Mouse (Mus musculus): ENCODE measurements around the gene Cltb. TPM values are rescaled to one million over a fixed set of nuclear protein-coding genes. Genes with fewer than 3 reads are reported as not detected.

The Cltb gene
- total and polyA plus RNA-seq, 2 experiments from 2014 or later, result 32.1 to 66.0 TPM

GRCm38 (mm10) chr13:54585831-54586230, 25.3 kb downstream of the Cltb start:
- TF ChIP-seq CTCF (IDR thresholded peaks at IDR 0.05; ENCODE audit: low read depth) (no peak), EP300 (IDR thresholded peaks at IDR 0.05; ENCODE audit: low read depth) (no peak)
- Histone ChIP-seq H3K9ac (replicated peaks; ENCODE audit: low read depth, low read length) (no peak overlapping the region), H3K27me3 (ENCODE audit: control insufficient read depth, insufficient read depth, low read length) (no peaks in the 10 kb centered on the region), H3K27ac (ENCODE audit: low read depth) (no peak overlapping the region), H3K36me3 (replicated peaks; ENCODE audit: control insufficient read depth, insufficient read depth, low read length) (peaks cover 63% of the 10 kb centered on the region), H3K4me1 (ENCODE audit: control insufficient read depth, insufficient read depth) (peaks cover 5% of the 10 kb centered on the region; the same call in 1 of the 2 replicates), H3K4me3 (ENCODE audit: low read depth, low read length) (no peak overlapping the region), H3K4me2 (ENCODE audit: low read depth, low read length) (no peak overlapping the region), H3K9me3 (replicated peaks; ENCODE audit: control insufficient read depth, low read length) (no peaks in the 10 kb centered on the region)
- DNase-seq (ENCODE audit: low spot score) (no peak), ATAC-seq (ENCODE audit: insufficient read depth, low read depth) (no peak)
- 76% methylated on average over 11 of the region's 11 CpGs for WGBS

- Histone ChIP-seq H3K27ac (ENCODE audit: low read depth) (peak overlapping the region; percentile 30; the same call in 1 of the 2 replicates), H3K36me3 (replicated peaks; ENCODE audit: control insufficient read depth, insufficient read depth, low read length) (peaks cover 89% of the 10 kb centered on the region), H3K27me3 (ENCODE audit: control insufficient read depth, insufficient read depth, low read length) (no peaks in the 10 kb centered on the region), H3K4me1 (ENCODE audit: control insufficient read depth, insufficient read depth) (no peaks in the 10 kb centered on the region), H3K4me3 (ENCODE audit: low read depth, low read length) (no peak overlapping the region), H3K4me2 (ENCODE audit: low read depth, low read length) (no peak overlapping the region), H3K9me3 (replicated peaks; ENCODE audit: control insufficient read depth, low read length) (no peaks in the 10 kb centered on the region), H3K9ac (replicated peaks; ENCODE audit: low read depth, low read length) (no peak overlapping the region)
- whole genome bisulfite sequencing, result 81% methylated on average over 5 of the region's 5 CpGs
- TF ChIP-seq CTCF (IDR thresholded peaks at IDR 0.05; ENCODE audit: low read depth) (no peak), EP300 (IDR thresholded peaks at IDR 0.05; ENCODE audit: low read depth) (no peak)
- ATAC-seq (ENCODE audit: insufficient read depth, low read depth) (no peak), DNase-seq (ENCODE audit: low spot score) (no peak)
These were observed 28.3 kb downstream of the Cltb start for GRCm38 (mm10) chr13:54582860-54583259.

- Histone ChIP-seq H3K4me2 (ENCODE audit: low read depth, low read length) (no peak overlapping the region), H3K27ac (ENCODE audit: low read depth) (no peak overlapping the region), H3K9ac (replicated peaks; ENCODE audit: low read depth, low read length) (no peak overlapping the region), H3K9me3 (replicated peaks; ENCODE audit: control insufficient read depth, low read length) (no peaks in the 10 kb centered on the region), H3K27me3 (ENCODE audit: control insufficient read depth, insufficient read depth, low read length) (no peaks in the 10 kb centered on the region), H3K4me3 (ENCODE audit: low read depth, low read length) (no peak overlapping the region), H3K4me1 (ENCODE audit: control insufficient read depth, insufficient read depth) (no peaks in the 10 kb centered on the region), H3K36me3 (replicated peaks; ENCODE audit: control insufficient read depth, insufficient read depth, low read length) (peaks cover 90% of the 10 kb centered on the region)
- 67% methylated on average over 10 of the region's 10 CpGs for whole genome bisulfite sequencing
- ATAC-seq (ENCODE audit: insufficient read depth, low read depth) (no peak), DNase-seq (ENCODE audit: low spot score) (no peak)
- TF ChIP-seq EP300 (IDR thresholded peaks at IDR 0.05; ENCODE audit: low read depth), result no peak
- no peak for TF ChIP-seq CTCF (IDR thresholded peaks at IDR 0.05; ENCODE audit: low read depth)
These were observed 29.0 kb downstream of the Cltb start for GRCm38 (mm10) chr13:54582126-54582525.

DNA sequence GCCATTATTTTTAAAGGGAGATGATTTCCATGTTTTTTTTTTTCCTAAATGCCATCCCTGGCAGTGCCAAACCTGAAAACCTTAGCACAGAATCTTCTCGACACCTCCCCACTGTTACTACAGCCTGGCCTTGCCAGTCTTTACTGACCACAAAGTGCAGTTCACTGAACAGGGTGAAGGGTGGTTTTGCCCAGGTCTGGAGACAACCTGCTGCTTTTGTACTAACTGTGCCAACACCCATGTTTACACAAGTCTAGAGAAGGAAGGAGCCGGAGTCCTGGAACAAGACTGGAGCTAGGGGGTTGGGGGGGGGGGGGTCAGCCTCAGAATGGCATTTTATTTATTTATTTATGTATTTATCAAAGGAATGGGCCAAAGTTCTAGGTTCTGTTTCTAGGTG, 29.8 kb downstream of the Cltb start:
- ATAC-seq (ENCODE audit: insufficient read depth, low read depth), result no peak
- H3K27ac ChIP-seq (ENCODE audit: low read depth), result no peak overlapping the region

DNA sequence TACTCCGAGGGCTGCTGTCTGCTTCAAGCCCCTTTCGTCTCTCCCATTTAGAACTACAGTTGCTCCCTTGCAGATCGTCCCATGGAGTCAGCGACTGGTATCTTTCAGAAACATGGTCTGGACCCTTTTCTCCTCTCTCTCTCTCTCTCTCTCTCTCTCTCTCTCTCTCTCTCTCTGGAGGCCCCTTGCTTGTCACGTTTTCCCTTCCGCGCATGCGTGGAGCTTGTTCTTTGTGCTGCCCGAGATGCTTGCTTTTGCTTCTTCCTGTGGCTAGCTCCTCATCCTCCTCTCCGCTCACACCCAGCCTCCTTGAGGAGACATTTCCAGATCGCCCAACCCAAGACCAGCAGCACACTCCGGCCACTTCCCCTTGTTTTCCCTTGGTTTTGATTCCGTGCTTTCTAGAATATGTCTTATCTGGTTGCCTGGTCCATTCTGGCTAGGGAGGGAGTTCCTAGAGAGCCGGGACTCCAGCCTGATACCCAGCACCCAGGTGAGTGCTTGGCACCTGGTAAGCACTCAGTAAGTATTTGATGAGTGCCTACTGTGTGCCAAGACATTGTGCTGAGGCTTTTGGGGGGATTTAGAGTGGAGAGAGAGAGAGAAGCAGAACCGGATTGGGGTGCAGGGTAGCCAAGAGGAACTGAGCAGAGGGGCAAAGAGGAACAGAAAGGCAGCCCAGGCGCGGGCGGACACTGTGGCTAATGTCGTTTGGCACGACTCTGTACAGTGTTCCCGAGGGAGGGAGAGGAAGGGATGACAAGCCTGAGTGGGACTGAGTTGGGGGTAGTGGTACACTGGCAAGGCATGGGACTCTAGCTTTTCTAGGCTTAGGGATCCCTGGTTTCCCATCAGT, 33.3 kb downstream of the Cltb start:
- no peak overlapping the region for H3K9ac ChIP-seq (replicated peaks; ENCODE audit: low read depth, low read length)
- 75% methylated on average over 21 of the region's 21 CpGs for WGBS
- H3K4me2 ChIP-seq (ENCODE audit: low read depth, low read length), result no peak overlapping the region
- no peaks in the 10 kb centered on the region for H3K9me3 ChIP-seq (replicated peaks; ENCODE audit: control insufficient read depth, low read length)
- no peak overlapping the region for H3K27ac ChIP-seq (ENCODE audit: low read depth)
- peaks cover 54% of the 10 kb centered on the region for H3K36me3 ChIP-seq (replicated peaks; ENCODE audit: control insufficient read depth, insufficient read depth, low read length)
- ATAC-seq (ENCODE audit: insufficient read depth, low read depth), result no peak
- peaks cover 8% of the 10 kb centered on the region for H3K4me1 ChIP-seq (ENCODE audit: control insufficient read depth, insufficient read depth)
- TF ChIP-seq CTCF (IDR thresholded peaks at IDR 0.05; ENCODE audit: low read depth) (no peak), EP300 (IDR thresholded peaks at IDR 0.05; ENCODE audit: low read depth) (no peak)
- no peak for DNase-seq (ENCODE audit: low spot score)
- no peak overlapping the region for H3K4me3 ChIP-seq (ENCODE audit: low read depth, low read length)
- H3K27me3 ChIP-seq (ENCODE audit: control insufficient read depth, insufficient read depth, low read length), result no peaks in the 10 kb centered on the region

More for the DNA sequence above, 29.8 kb downstream of the Cltb start:
- Histone ChIP-seq H3K27me3 (ENCODE audit: control insufficient read depth, insufficient read depth, low read length) (no peaks in the 10 kb centered on the region), H3K4me3 (ENCODE audit: low read depth, low read length) (no peak overlapping the region), H3K9me3 (replicated peaks; ENCODE audit: control insufficient read depth, low read length) (no peaks in the 10 kb centered on the region), H3K4me2 (ENCODE audit: low read depth, low read length) (no peak overlapping the region), H3K4me1 (ENCODE audit: control insufficient read depth, insufficient read depth) (no peaks in the 10 kb centered on the region), H3K9ac (replicated peaks; ENCODE audit: low read depth, low read length) (no peak overlapping the region), H3K36me3 (replicated peaks; ENCODE audit: control insufficient read depth, insufficient read depth, low read length) (peaks cover 88% of the 10 kb centered on the region)
- no peak for DNase-seq (ENCODE audit: low spot score)
- TF ChIP-seq EP300 (IDR thresholded peaks at IDR 0.05; ENCODE audit: low read depth) (no peak), CTCF (IDR thresholded peaks at IDR 0.05; ENCODE audit: low read depth) (no peak)
- 78% methylated on average over 2 of the region's 2 CpGs for WGBS

Measured in heart, postnatal 0 days (tissue).